Mouse (Mus musculus) kidney, postnatal 0 days (tissue): ENCODE results near the gene Lrrc29. TPM values are rescaled to one million over a fixed set of nuclear protein-coding genes. Genes with fewer than 3 reads are reported as not detected.

ENCODE experiments used
- ATAC-seq: fragments of 200-750 bp; cut with Nextera tagmentation; replicated peaks from 2 replicates; pipeline ENCODE4 v1.8.0; 2017; ENCODE audit warnings: low read depth, moderate number of reproducible peaks, moderate TSS enrichment, moderate library complexity; ENCODE audit not compliant: low FRiP score
- DNase-seq: peaks from one replicate; pipeline ENCODE4 v3.0.0-alpha.2; 2016; ENCODE audit warnings: low spot score
- H3K27ac ChIP-seq: fragments of 300-500 bp; sonication (generic); 2 replicates; pipeline ENCODE4 v1.5.1; 2014; ENCODE audit warnings: mild to moderate bottlenecking
- H3K27me3 ChIP-seq: fragments of 300-500 bp; sonication (generic); 2 replicates; pipeline ENCODE4 v1.6.1; 2014; ENCODE audit warnings: low read length, mixed read lengths; ENCODE audit not compliant: insufficient read depth
- H3K36me3 ChIP-seq: fragments of 300-500 bp; sonication (generic); 2 replicates; pipeline ENCODE4 v1.6.1; 2014; ENCODE audit warnings: low read length, mixed read lengths; ENCODE audit not compliant: insufficient read depth
- H3K4me1 ChIP-seq: fragments of 300-500 bp; sonication (generic); replicated peaks from 2 replicates; pipeline ENCODE4 v1.6.1; 2014; ENCODE audit warnings: antibody characterized with exemption, low read length, mixed read lengths; ENCODE audit not compliant: insufficient read depth
- H3K4me2 ChIP-seq: fragments of 300-500 bp; sonication (generic); 2 replicates; pipeline ENCODE4 v1.6.1; 2014; ENCODE audit warnings: mild to moderate bottlenecking, low read length, moderate library complexity, mixed read lengths
- H3K4me3 ChIP-seq: fragments of 300-500 bp; sonication (generic); replicated peaks from 2 replicates; pipeline ENCODE4 v1.5.1; 2014; ENCODE audit warnings: low read depth, low read length
- H3K9ac ChIP-seq: fragments of 300-500 bp; sonication (generic); 2 replicates; pipeline ENCODE4 v1.6.1; 2014; ENCODE audit warnings: low read depth, low read length
- H3K9me3 ChIP-seq: fragments of 300-500 bp; sonication (generic); replicated peaks from 2 replicates; pipeline ENCODE4 v1.6.1; 2016; ENCODE audit warnings: low read length, inconsistent platforms, mixed read lengths
- CTCF ChIP-seq: IDR thresholded peaks from 2 replicates; pipeline ENCODE4 v1.5.1; 2016; ENCODE audit warnings: antibody characterized with exemption, low read depth, mild to moderate bottlenecking, moderate library complexity
- WGBS: fragments of 180-500 bp; shearing (Covaris S2); extraction: QIAGEN DNeasy Blood & Tissue Kit; methylation state at CpG from one replicate; pipeline ENCODE4 v1.1.7; 2014; 5-methylcytosine and 5-hydroxymethylcytosine counted together
- microRNA counts: library from miRNA; unstranded; fragments of <30 nt; microRNA quantifications from one replicate; lab custom pipeline; 2015
- microRNA-seq: library from miRNA; unstranded; fragments of <30 nt; microRNA quantifications from one replicate; pipeline ENCODE4, GENCODE M21; 2016
- polyA plus RNA-seq: library from polyadenylated mRNA; unstranded; fragments of >200 nt; fragmentation: Nextera tagmentation; extraction: Ambion mirVana; gene quantifications from 2 replicates; pipeline ENCODE4 v1.2.1, GENCODE M21; 2015

Lrrc29 gene
- polyA plus RNA-seq, 1 experiment from 2014 or later = 5.2 TPM

- peaks cover 15% of the 10 kb centered on the region; the same call in 1 of the 2 replicates for H3K4me1 ChIP-seq
- no peak overlapping the region for H3K4me2 ChIP-seq
- TF ChIP-seq CTCF = no peak
Measured at GRCm38 (mm10) chr8:105266775-105267174, 59.3 kb downstream of the Lrrc29 start.

DNA sequence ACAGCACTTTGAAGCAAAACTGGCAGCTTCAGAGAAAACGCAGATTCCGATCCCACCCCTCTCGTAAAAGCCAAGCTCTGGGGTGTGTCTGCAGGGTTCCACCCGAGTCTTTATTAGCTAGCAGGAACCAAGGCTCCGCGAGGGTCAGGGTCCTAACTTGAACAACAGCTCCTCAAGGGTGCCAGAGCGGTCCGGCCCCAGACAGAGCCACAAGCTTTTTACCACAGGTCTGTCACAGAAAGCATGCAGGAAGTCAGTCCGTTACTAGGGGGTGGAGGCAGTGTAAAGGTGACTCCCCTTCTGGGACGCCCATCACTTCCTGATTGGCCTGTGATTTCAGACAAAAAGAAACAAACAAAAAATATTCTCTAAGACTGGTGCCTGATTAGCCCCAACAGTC, 61.0 kb downstream of the Lrrc29 start:
- peak overlapping the region; percentile 79 for H3K4me2 ChIP-seq
- peak overlapping the region; percentile 48 for H3K4me3 ChIP-seq
- no peak overlapping the region for H3K27ac ChIP-seq
- H3K4me1 ChIP-seq = peaks cover 15% of the 10 kb centered on the region; the same call in 1 of the 2 replicates
- no peak for TF ChIP-seq CTCF
- no peaks in the 10 kb centered on the region for H3K9me3 ChIP-seq
- 5% methylated on average over 10 of the region's 10 CpGs for WGBS
- DNase-seq (peak; percentile 27), ATAC-seq (no peak)
- peaks cover 38% of the 10 kb centered on the region for H3K27me3 ChIP-seq
- H3K9ac ChIP-seq = peak overlapping the region; percentile 56; the same call in 1 of the 2 replicates
- no peaks in the 10 kb centered on the region for H3K36me3 ChIP-seq

More at GRCm38 (mm10) chr8:105266775-105267174, 59.3 kb downstream of the Lrrc29 start:
- H3K36me3 ChIP-seq = no peaks in the 10 kb centered on the region
- H3K27ac ChIP-seq = no peak overlapping the region
- H3K27me3 ChIP-seq = peaks cover 54% of the 10 kb centered on the region
- WGBS = 31% methylated on average over 13 of the region's 13 CpGs
- no peak overlapping the region for H3K4me3 ChIP-seq
- DNase-seq (no peak), ATAC-seq (no peak)
- H3K9me3 ChIP-seq = no peaks in the 10 kb centered on the region
- no peak overlapping the region for H3K9ac ChIP-seq

- peak; percentile 79 for DNase-seq
- ATAC-seq = peak; percentile 52
- H3K27ac ChIP-seq = no peak within 1 kb of the TSS
- no peak; the same call in 1 of the 2 replicates for TF ChIP-seq CTCF
- no peaks in the 10 kb centered on the region for H3K36me3 ChIP-seq
- peak within 1 kb of the TSS; percentile 48 for H3K4me3 ChIP-seq
- H3K9me3 ChIP-seq = no peaks in the 10 kb centered on the region
- H3K4me1 ChIP-seq = peaks cover 13% of the 10 kb centered on the region; the same call in 1 of the 2 replicates
- H3K9ac ChIP-seq = peak within 1 kb of the TSS; percentile 56
- H3K4me2 ChIP-seq = peak within 1 kb of the TSS; percentile 79
- WGBS = 1% methylated on average over 54 of the region's 54 CpGs
- peaks cover 31% of the 10 kb centered on the region for H3K27me3 ChIP-seq
Measured at GRCm38 (mm10) chr8:105264024-105264982, 61.8 kb downstream of the Lrrc29 start, which contains the start of the genes Tradd and Fbxl8. TSS of gene Tradd (minus strand) at chr8:105264609. TSS of gene Fbxl8 (plus strand) at chr8:105264648.

- peak overlapping the region; percentile 79 for H3K4me2 ChIP-seq
- H3K4me3 ChIP-seq = peak overlapping the region; percentile 48; the same call in 1 of the 2 replicates
- no peak for ATAC-seq
Measured at GRCm38 (mm10) chr8:105263244-105263912, 62.7 kb downstream of the Lrrc29 start.

More at GRCm38 (mm10) chr8:105263244-105263912, 62.7 kb downstream of the Lrrc29 start:
- no peaks in the 10 kb centered on the region for H3K9me3 ChIP-seq
- H3K9ac ChIP-seq = no peak overlapping the region
- 0 out of 2 replicates have a peak, but pooled peaks cover 28% of the 10 kb centered on the region for H3K27me3 ChIP-seq
- no peak overlapping the region for H3K27ac ChIP-seq
- 41% methylated on average over 16 of the region's 16 CpGs for WGBS
- peaks cover 12% of the 10 kb centered on the region; the same call in 1 of the 2 replicates for H3K4me1 ChIP-seq
- no peaks in the 10 kb centered on the region for H3K36me3 ChIP-seq
- TF ChIP-seq CTCF = no peak; the same call in 1 of the 2 replicates
- no peak for DNase-seq

MicroRNAs encoded within 50 kb of the gene (microRNA counts, 519-probe panel; counts per million panel counts)
- microRNA mmu-miR-328 (lab: Ali Mortazavi, UCI) = 1,648 counts per million, percentile 68 among the panel's probes with 10 or more counts

Small RNAs within 50 kb of the gene (microRNA-seq; reads per million reads assigned to microRNA genes)
- gene Gm27320 (not detected), gene Mir328 (200 reads per million, percentile 59 among the genes with 10 or more reads in this experiment)

Other genes starting within 250 kb of the Lrrc29 start
- not detected in 2 replicates for gene Ces3b, start 242.5 kb downstream of the Lrrc29 start, polyA plus RNA-seq
- not detected in 2 replicates for gene Ces4a, start 194.5 kb downstream of the Lrrc29 start, polyA plus RNA-seq
- gene Cbfb, start 155.6 kb downstream of the Lrrc29 start, polyA plus RNA-seq = 59.6 and 59.7 TPM in 2 replicates
- 19.2 and 20.6 TPM in 2 replicates for gene D230025D16Rik, start 101.1 kb downstream of the Lrrc29 start, polyA plus RNA-seq
- gene B3gnt9, start 71.1 kb downstream of the Lrrc29 start, polyA plus RNA-seq = 7.5 and 7.7 TPM in 2 replicates
- gene Tradd, start 61.7 kb downstream of the Lrrc29 start, polyA plus RNA-seq = 21.8 and 24.2 TPM in 2 replicates
- 1.8 and 2.4 TPM in 2 replicates for gene Fbxl8, start 61.6 kb downstream of the Lrrc29 start, polyA plus RNA-seq
- 0.12 TPM in 1 of 2 replicates, not detected in the other for gene Hsf4, start 56.5 kb downstream of the Lrrc29 start, polyA plus RNA-seq
- 0.29 and 0.68 TPM in 2 replicates for gene Nol3, start 50.1 kb downstream of the Lrrc29 start, polyA plus RNA-seq
- gene 4931428F04Rik, start 36.4 kb downstream of the Lrrc29 start, polyA plus RNA-seq = 5.5 and 6.2 TPM in 2 replicates
- 15.9 and 18.5 TPM in 2 replicates for gene Exoc3l, start 30.2 kb downstream of the Lrrc29 start, polyA plus RNA-seq
- 55.2 and 57.9 TPM in 2 replicates for gene E2f4, start 28.6 kb downstream of the Lrrc29 start, polyA plus RNA-seq
- gene Elmo3, start 20.7 kb downstream of the Lrrc29 start, polyA plus RNA-seq = 15.5 and 17.4 TPM in 2 replicates
- gene Tmem208, start 76 bp upstream of the Lrrc29 start, polyA plus RNA-seq = 134 and 140 TPM in 2 replicates
- gene Fhod1, start 21.7 kb upstream of the Lrrc29 start, polyA plus RNA-seq = 1.8 and 2.3 TPM in 2 replicates
- 1.3 and 1.4 TPM in 2 replicates for gene Slc9a5, start 22.6 kb upstream of the Lrrc29 start, polyA plus RNA-seq
- gene Plekhg4, start 47.0 kb upstream of the Lrrc29 start, polyA plus RNA-seq = 0.31 and 0.33 TPM in 2 replicates
- gene Kctd19, start 87.2 kb upstream of the Lrrc29 start, polyA plus RNA-seq = 0.05 TPM in 1 of 2 replicates, not detected in the other
- 0.15 and 0.34 TPM in 2 replicates for gene Lrrc36, start 87.3 kb upstream of the Lrrc29 start, polyA plus RNA-seq
- gene Tppp3, start 145.2 kb upstream of the Lrrc29 start, polyA plus RNA-seq = 15.6 and 19.4 TPM in 2 replicates
- gene Zdhhc1, start 170.6 kb upstream of the Lrrc29 start, polyA plus RNA-seq = 28.0 and 30.5 TPM in 2 replicates
- 42.4 and 44.8 TPM in 2 replicates for gene Hsd11b2, start 192.5 kb upstream of the Lrrc29 start, polyA plus RNA-seq
- gene Atp6v0d1, start 239.8 kb upstream of the Lrrc29 start, polyA plus RNA-seq = 112 and 122 TPM in 2 replicates